Mouse (Mus musculus): ENCODE measurements at regions not wholly inside any gene's neighbourhood (a gene's known extent, or its start where the extent isn't known, plus 50 kb on each side); places are given as distances from the start of the nearest gene placed in this dataset.

DNA sequence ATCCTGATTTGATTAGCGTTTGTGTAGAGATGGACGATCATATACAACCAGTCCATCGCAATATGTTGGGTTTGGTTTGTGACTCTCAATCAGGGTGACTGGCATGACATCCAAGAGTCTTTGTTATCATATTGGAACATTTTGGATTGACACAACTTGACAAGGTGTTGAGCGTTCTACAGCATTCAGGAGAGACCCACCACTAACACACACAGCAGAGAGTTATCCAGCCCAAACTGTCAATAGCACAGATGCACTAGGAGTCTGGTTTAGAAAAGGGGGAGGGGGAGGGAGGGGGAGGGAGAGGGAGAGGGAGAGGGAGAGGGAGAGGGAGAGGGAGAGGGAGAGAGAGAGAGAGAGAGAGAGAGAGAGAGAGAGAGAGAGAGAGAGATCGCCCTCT, 144.5 kb downstream of the Psat1 start:
- Histone ChIP-seq H3K9ac (ENCODE audit: low read length) (no peak overlapping the region), H3K4me1 (ENCODE audit: control insufficient read depth, insufficient read depth, low read length) (peaks cover 25% of the 10 kb centered on the region), H3K27me3 (ENCODE audit: control insufficient read depth, insufficient read depth, low read length) (peaks cover 66% of the 10 kb centered on the region), H3K4me2 (no peak overlapping the region), H3K27ac (ENCODE audit: low read depth, low read length) (no peak overlapping the region), H3K4me3 (ENCODE audit: low read depth, low read length) (no peak overlapping the region), H3K9me3 (ENCODE audit: control insufficient read depth, low read length) (no peaks in the 10 kb centered on the region; the same call in 1 of the 2 replicates), H3K36me3 (ENCODE audit: control insufficient read depth, insufficient read depth, low read length) (no peaks in the 10 kb centered on the region)
- DNase-seq (ENCODE audit: low spot score, missing footprints) (peak; percentile 90), ATAC-seq (ENCODE audit: low FRiP score) (peak; percentile 55)
- WGBS: 42% methylated on average over 5 of the region's 5 CpGs

DNA sequence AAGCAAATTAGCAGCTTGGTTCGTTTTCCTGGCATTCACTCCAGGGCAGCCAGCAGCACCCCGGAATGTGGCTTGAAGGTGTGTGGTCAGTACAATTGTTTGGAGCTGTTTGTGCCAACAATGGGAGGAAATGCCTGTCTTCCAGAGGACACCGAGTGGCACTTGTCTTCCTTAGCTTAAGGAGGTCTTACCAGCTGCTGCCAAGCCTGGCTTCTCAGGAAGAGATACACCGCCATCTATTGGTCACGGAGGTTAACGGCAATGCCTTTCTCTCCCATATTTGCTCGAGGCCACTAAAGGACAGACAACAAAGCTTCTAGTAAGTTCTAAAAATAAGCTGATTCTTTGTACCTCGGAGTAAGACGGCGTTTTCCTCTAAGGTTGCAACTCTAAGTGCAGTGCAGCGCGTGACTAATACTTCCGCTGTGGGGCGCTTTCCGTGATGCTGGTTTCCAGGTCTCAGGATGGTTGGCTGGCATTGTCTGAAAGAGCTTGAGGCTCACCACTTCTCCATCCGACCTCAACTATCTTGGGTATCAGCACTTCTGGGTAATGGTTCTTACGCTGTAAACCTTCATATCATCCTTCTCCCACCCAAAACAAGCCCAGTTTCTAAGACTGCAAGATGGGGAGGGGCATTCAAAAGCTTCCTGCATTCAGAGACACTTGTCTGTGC, 145.2 kb downstream of the Psat1 start:
- Histone ChIP-seq H3K9me3 (ENCODE audit: control insufficient read depth, low read length) (no peaks in the 10 kb centered on the region), H3K4me2 (peak overlapping the region; percentile 26), H3K4me3 (ENCODE audit: low read depth, low read length) (peak overlapping the region; percentile 2; the same call in 1 of the 2 replicates), H3K36me3 (ENCODE audit: control insufficient read depth, insufficient read depth, low read length) (no peaks in the 10 kb centered on the region), H3K4me1 (ENCODE audit: control insufficient read depth, insufficient read depth, low read length) (peaks cover 25% of the 10 kb centered on the region), H3K27ac (ENCODE audit: low read depth, low read length) (no peak overlapping the region), H3K27me3 (ENCODE audit: control insufficient read depth, insufficient read depth, low read length) (peaks cover 64% of the 10 kb centered on the region), H3K9ac (ENCODE audit: low read length) (no peak overlapping the region)
- ATAC-seq (ENCODE audit: low FRiP score) (peak; percentile 68), DNase-seq (ENCODE audit: low spot score, missing footprints) (peak; percentile 98)
- 4% methylated on average over 15 of the region's 17 CpGs for WGBS

- H3K4me1 ChIP-seq (ENCODE audit: control insufficient read depth, insufficient read depth, low read length): peaks cover 25% of the 10 kb centered on the region
- ATAC-seq (ENCODE audit: low FRiP score): peak; percentile 60; the same call in 1 of the 2 replicates
- peak overlapping the region; percentile 43; the same call in 1 of the 2 replicates for H3K9ac ChIP-seq (ENCODE audit: low read length)
- H3K4me2 ChIP-seq: peak overlapping the region; percentile 26
- no peaks in the 10 kb centered on the region for H3K9me3 ChIP-seq (ENCODE audit: control insufficient read depth, low read length)
- H3K27me3 ChIP-seq (ENCODE audit: control insufficient read depth, insufficient read depth, low read length): peaks cover 62% of the 10 kb centered on the region
- peak; percentile 93 for DNase-seq (ENCODE audit: low spot score, missing footprints)
- WGBS: 17% methylated on average over 16 of the region's 16 CpGs
- H3K4me3 ChIP-seq (ENCODE audit: low read depth, low read length): peak overlapping the region; percentile 2; the same call in 1 of the 2 replicates
- H3K36me3 ChIP-seq (ENCODE audit: control insufficient read depth, insufficient read depth, low read length): no peaks in the 10 kb centered on the region
- 0 out of 2 replicates have a peak overlapping the region, but pooled peaks have one; percentile 22 for H3K27ac ChIP-seq (ENCODE audit: low read depth, low read length)
Measured at GRCm38 (mm10) chr19:15800856-15801706, 146.1 kb downstream of the Psat1 start.

DNA sequence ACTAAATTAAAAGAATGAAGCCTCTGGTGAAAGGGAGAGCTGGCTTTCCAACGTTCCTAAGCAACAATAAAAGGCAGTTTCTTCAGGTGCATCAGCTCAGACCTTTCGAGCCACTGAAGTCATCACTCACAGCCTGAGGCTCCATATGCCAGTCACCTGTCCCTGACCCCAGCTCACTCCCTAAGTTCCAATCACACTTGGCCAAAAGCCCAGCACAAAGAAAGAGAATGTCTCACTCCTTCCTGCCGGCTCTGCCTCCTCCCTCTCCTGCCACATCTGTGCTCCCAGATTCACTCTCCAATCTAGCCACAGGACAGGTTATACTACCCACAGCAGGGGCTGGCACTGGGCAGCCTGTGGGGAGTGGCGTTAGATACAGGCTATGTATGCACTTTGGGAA, 150.7 kb downstream of the Psat1 start:
- Histone ChIP-seq H3K27ac (ENCODE audit: low read depth, low read length) (no peak overlapping the region), H3K27me3 (ENCODE audit: control insufficient read depth, insufficient read depth, low read length) (peaks cover 51% of the 10 kb centered on the region), H3K4me3 (ENCODE audit: low read depth, low read length) (no peak overlapping the region), H3K36me3 (ENCODE audit: control insufficient read depth, insufficient read depth, low read length) (no peaks in the 10 kb centered on the region), H3K9ac (ENCODE audit: low read length) (no peak overlapping the region), H3K4me1 (ENCODE audit: control insufficient read depth, insufficient read depth, low read length) (peaks cover 5% of the 10 kb centered on the region; the same call in 1 of the 2 replicates), H3K4me2 (no peak overlapping the region), H3K9me3 (ENCODE audit: control insufficient read depth, low read length) (no peaks in the 10 kb centered on the region)
- ATAC-seq (ENCODE audit: low FRiP score) (no peak), DNase-seq (ENCODE audit: low spot score, missing footprints) (no peak)
- 58% methylated on average over 4 of the region's 4 CpGs for WGBS

DNA sequence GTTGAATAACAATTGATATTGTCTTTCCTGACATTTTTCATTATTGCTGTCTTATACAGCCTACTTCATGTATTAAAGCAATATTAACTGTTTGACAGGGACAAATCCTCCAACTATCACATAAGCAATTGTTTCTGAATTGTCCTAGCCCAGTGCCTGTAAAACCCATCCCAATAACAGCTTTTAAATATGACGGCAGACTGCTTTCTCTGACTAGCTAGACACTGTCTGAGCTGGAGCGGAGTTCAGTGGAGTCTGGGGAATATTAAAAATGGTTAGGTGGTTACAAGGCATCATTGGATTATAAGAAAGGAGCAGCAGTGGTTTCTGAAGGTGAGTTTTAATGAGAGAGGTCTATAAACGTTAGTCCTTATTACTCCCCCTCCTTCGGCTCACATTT, 155.2 kb downstream of the Psat1 start:
- no peak for DNase-seq (ENCODE audit: low spot score, missing footprints)

DNA sequence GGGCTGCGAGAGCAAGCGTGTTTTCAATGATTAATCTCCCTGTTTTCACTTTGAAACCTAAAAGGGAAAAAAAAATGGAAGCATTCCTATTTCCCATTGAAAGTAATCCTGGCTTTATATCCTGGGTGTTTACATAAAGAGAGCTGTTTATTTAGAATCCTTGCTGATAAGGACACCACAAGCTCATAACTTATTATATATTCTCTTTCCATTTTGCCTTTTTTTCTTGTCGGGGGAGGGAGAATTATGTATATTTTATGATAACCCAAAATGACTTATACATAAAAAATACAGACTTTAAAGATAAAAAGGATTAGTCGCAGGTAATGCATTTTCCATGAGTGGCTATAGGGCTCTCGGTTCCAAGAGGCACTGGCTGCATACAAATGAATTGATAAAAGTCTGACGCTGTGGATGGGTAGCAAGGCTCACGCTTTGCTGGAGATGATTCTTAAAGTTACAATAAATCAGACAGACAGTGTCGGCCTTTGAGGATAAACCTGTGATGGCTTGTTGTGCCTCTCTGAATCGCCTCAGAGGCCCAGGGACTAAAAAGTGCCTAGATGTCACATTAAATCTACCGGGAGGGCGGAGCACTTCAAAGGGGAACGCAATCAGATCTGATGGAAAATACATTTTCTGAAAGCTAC, 155.7 kb downstream of the Psat1 start:
- 45% methylated on average over 11 of the region's 12 CpGs for WGBS
- Histone ChIP-seq H3K4me2 (peak overlapping the region; percentile 26; the same call in 1 of the 2 replicates), H3K9ac (ENCODE audit: low read length) (no peak overlapping the region), H3K4me3 (ENCODE audit: low read depth, low read length) (no peak overlapping the region), H3K4me1 (ENCODE audit: control insufficient read depth, insufficient read depth, low read length) (no peaks in the 10 kb centered on the region; the same call in 1 of the 2 replicates), H3K9me3 (ENCODE audit: control insufficient read depth, low read length) (no peaks in the 10 kb centered on the region; the same call in 1 of the 2 replicates), H3K27me3 (ENCODE audit: control insufficient read depth, insufficient read depth, low read length) (peaks cover 20% of the 10 kb centered on the region), H3K27ac (ENCODE audit: low read depth, low read length) (no peak overlapping the region), H3K36me3 (ENCODE audit: control insufficient read depth, insufficient read depth, low read length) (no peaks in the 10 kb centered on the region)
- DNase-seq (ENCODE audit: low spot score, missing footprints): no peak
- peak; percentile 34; the same call in 1 of the 2 replicates for ATAC-seq (ENCODE audit: low FRiP score)

More for the DNA sequence above, 155.2 kb downstream of the Psat1 start:
- Histone ChIP-seq H3K36me3 (ENCODE audit: control insufficient read depth, insufficient read depth, low read length) (no peaks in the 10 kb centered on the region), H3K4me1 (ENCODE audit: control insufficient read depth, insufficient read depth, low read length) (no peaks in the 10 kb centered on the region; the same call in 1 of the 2 replicates), H3K4me3 (ENCODE audit: low read depth, low read length) (no peak overlapping the region), H3K27me3 (ENCODE audit: control insufficient read depth, insufficient read depth, low read length) (peaks cover 25% of the 10 kb centered on the region), H3K9me3 (ENCODE audit: control insufficient read depth, low read length) (no peaks in the 10 kb centered on the region; the same call in 1 of the 2 replicates), H3K9ac (ENCODE audit: low read length) (no peak overlapping the region), H3K27ac (ENCODE audit: low read depth, low read length) (no peak overlapping the region), H3K4me2 (no peak overlapping the region)
- 75% methylated on average over 4 of the region's 4 CpGs for WGBS
- no peak for ATAC-seq (ENCODE audit: low FRiP score)

GRCm38 (mm10) chr19:15790620-15791263, 156.4 kb downstream of the Psat1 start:
- DNase-seq (ENCODE audit: low spot score, missing footprints) (no peak), ATAC-seq (ENCODE audit: low FRiP score) (peak; percentile 64; the same call in 1 of the 2 replicates)
- no peaks in the 10 kb centered on the region for H3K36me3 ChIP-seq (ENCODE audit: control insufficient read depth, insufficient read depth, low read length)
- H3K27ac ChIP-seq (ENCODE audit: low read depth, low read length): no peak overlapping the region
- H3K9ac ChIP-seq (ENCODE audit: low read length): no peak overlapping the region
- no peaks in the 10 kb centered on the region; the same call in 1 of the 2 replicates for H3K4me1 ChIP-seq (ENCODE audit: control insufficient read depth, insufficient read depth, low read length)
- H3K4me2 ChIP-seq: peak overlapping the region; percentile 26; the same call in 1 of the 2 replicates
- H3K27me3 ChIP-seq (ENCODE audit: control insufficient read depth, insufficient read depth, low read length): peaks cover 17% of the 10 kb centered on the region
- H3K4me3 ChIP-seq (ENCODE audit: low read depth, low read length): no peak overlapping the region
- 27% methylated on average over 13 of the region's 13 CpGs for WGBS
- H3K9me3 ChIP-seq (ENCODE audit: control insufficient read depth, low read length): no peaks in the 10 kb centered on the region; the same call in 1 of the 2 replicates

GRCm38 (mm10) chr19:15789741-15790140, 157.4 kb downstream of the Psat1 start:
- H3K9ac ChIP-seq (ENCODE audit: low read length): no peak overlapping the region
- no peaks in the 10 kb centered on the region; the same call in 1 of the 2 replicates for H3K9me3 ChIP-seq (ENCODE audit: control insufficient read depth, low read length)
- no peak for DNase-seq (ENCODE audit: low spot score, missing footprints)
- H3K4me3 ChIP-seq (ENCODE audit: low read depth, low read length): no peak overlapping the region
- H3K36me3 ChIP-seq (ENCODE audit: control insufficient read depth, insufficient read depth, low read length): no peaks in the 10 kb centered on the region
- H3K27ac ChIP-seq (ENCODE audit: low read depth, low read length): no peak overlapping the region
- 85% methylated on average over 5 of the region's 5 CpGs for WGBS
- no peak for ATAC-seq (ENCODE audit: low FRiP score)
- H3K4me1 ChIP-seq (ENCODE audit: control insufficient read depth, insufficient read depth, low read length): no peaks in the 10 kb centered on the region; the same call in 1 of the 2 replicates
- peaks cover 13% of the 10 kb centered on the region for H3K27me3 ChIP-seq (ENCODE audit: control insufficient read depth, insufficient read depth, low read length)
- H3K4me2 ChIP-seq: no peak overlapping the region
